Mouse (Mus musculus) liver, embryonic 11.5 days (tissue): ENCODE results near the gene Sh3bp4. TPM values are rescaled to one million over a fixed set of nuclear protein-coding genes. Genes with fewer than 3 reads are reported as not detected.

Experiments
- ATAC-seq: fragments of 200-750 bp; cut with Nextera tagmentation; replicated peaks from 2 replicates; pipeline ENCODE4 v1.8.0; 2017; ENCODE audit warnings: moderate number of reproducible peaks, mild to moderate bottlenecking, moderate TSS enrichment, moderate library complexity; ENCODE audit not compliant: low FRiP score
- DNase-seq: peaks from one replicate; pipeline ENCODE4 v3.0.0-alpha.2; 2017; ENCODE audit warnings: low spot score
- H3K27ac ChIP-seq: fragments of 300-500 bp; sonication (generic); 2 replicates; pipeline ENCODE4 v1.5.1; 2014; ENCODE audit warnings: mild to moderate bottlenecking, low read depth, low read length, control low read depth
- H3K27me3 ChIP-seq: fragments of 300-500 bp; sonication (generic); replicated peaks from 2 replicates; pipeline ENCODE4 v1.6.1; 2014; ENCODE audit warnings: low read length, mixed read lengths; ENCODE audit not compliant: control insufficient read depth, insufficient read depth
- H3K36me3 ChIP-seq: fragments of 300-500 bp; sonication (generic); 2 replicates; pipeline ENCODE4 v1.6.1; 2014; ENCODE audit warnings: mild to moderate bottlenecking, low read length, moderate library complexity, mixed read lengths; ENCODE audit not compliant: control insufficient read depth, insufficient read depth
- H3K4me1 ChIP-seq: fragments of 300-500 bp; sonication (generic); replicated peaks from 2 replicates; pipeline ENCODE4 v1.6.1; 2014; ENCODE audit warnings: low read length, mixed read lengths; ENCODE audit not compliant: control insufficient read depth, insufficient read depth
- H3K4me2 ChIP-seq: fragments of 300-500 bp; sonication (generic); 2 replicates; pipeline ENCODE4 v1.6.1; 2014; ENCODE audit warnings: mild to moderate bottlenecking, control low read depth, moderate library complexity
- H3K4me3 ChIP-seq: fragments of 300-500 bp; sonication (generic); 2 replicates; pipeline ENCODE4 v1.5.1; 2014; ENCODE audit warnings: low read depth, low read length, control low read depth
- H3K9ac ChIP-seq: fragments of 300-500 bp; sonication (generic); 2 replicates; pipeline ENCODE4 v1.6.1; 2014; ENCODE audit warnings: low read depth, low read length, control low read depth
- H3K9me3 ChIP-seq: fragments of 300-500 bp; sonication (generic); 2 replicates; pipeline ENCODE4 v1.6.1; 2016; ENCODE audit warnings: low read length, inconsistent platforms, mixed read lengths; ENCODE audit not compliant: control insufficient read depth
- WGBS: fragments of 180-500 bp; shearing (Covaris S2); extraction: QIAGEN DNeasy Blood & Tissue Kit; methylation state at CpG from one replicate; pipeline ENCODE4 v1.1.7; 2014; 5-methylcytosine and 5-hydroxymethylcytosine counted together
- polyA plus RNA-seq: library from polyadenylated mRNA; unstranded; fragments of >200 nt; fragmentation: Nextera tagmentation; extraction: Ambion mirVana; gene quantifications from 2 replicates; pipeline ENCODE4 v1.2.1, GENCODE M21; 2014

Sh3bp4 gene
- polyA plus RNA-seq, 1 experiment from 2014 or later: 4.4 TPM

DNA sequence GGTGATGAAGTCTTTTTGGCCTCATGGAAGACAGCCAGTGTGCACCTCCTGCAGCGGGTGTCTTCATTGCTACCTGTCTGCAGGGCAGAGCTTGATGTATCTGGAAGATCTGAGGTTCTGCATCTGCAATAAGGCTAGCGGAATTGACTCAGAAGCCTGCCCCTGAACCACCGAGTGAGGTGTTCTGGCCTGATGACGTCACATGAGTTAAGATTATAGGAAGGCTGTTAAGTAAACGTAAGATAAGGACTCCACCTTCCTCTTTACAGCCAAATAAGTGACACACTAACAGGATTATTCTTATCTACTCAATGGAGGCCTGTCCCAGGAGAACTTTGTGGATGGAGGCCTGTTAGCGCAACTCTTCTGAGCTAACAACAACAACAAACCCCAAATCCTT, 4.5 kb downstream of the Sh3bp4 start:
- 38% methylated on average over 6 of the region's 6 CpGs for WGBS
- Histone ChIP-seq H3K27ac (no peak overlapping the region), H3K4me2 (no peak overlapping the region), H3K4me1 (peaks cover 10% of the 10 kb centered on the region), H3K4me3 (no peak overlapping the region), H3K27me3 (peaks cover 25% of the 10 kb centered on the region), H3K36me3 (no peaks in the 10 kb centered on the region), H3K9me3 (no peaks in the 10 kb centered on the region), H3K9ac (no peak overlapping the region)
- no peak for DNase-seq
- ATAC-seq: no peak

- DNase-seq (no peak), ATAC-seq (no peak)
These were observed 4.9 kb downstream of the Sh3bp4 start for GRCm38 (mm10) chr1:89075120-89075519.

GRCm38 (mm10) chr1:89076777-89077176, 6.6 kb downstream of the Sh3bp4 start:
- H3K9ac ChIP-seq: no peak overlapping the region
- no peak overlapping the region for H3K27ac ChIP-seq
- no peak overlapping the region for H3K4me2 ChIP-seq
- no peaks in the 10 kb centered on the region for H3K36me3 ChIP-seq
- peaks cover 3% of the 10 kb centered on the region for H3K4me1 ChIP-seq
- peaks cover 12% of the 10 kb centered on the region for H3K27me3 ChIP-seq
- H3K9me3 ChIP-seq: no peaks in the 10 kb centered on the region
- no peak for ATAC-seq
- H3K4me3 ChIP-seq: no peak overlapping the region
- no peak for DNase-seq
- 84% methylated on average over 9 of the region's 9 CpGs for WGBS

More at GRCm38 (mm10) chr1:89075120-89075519, 4.9 kb downstream of the Sh3bp4 start:
- H3K27ac ChIP-seq: no peak overlapping the region
- no peak overlapping the region for H3K4me3 ChIP-seq
- H3K27me3 ChIP-seq: peaks cover 25% of the 10 kb centered on the region
- no peak overlapping the region for H3K9ac ChIP-seq
- no peaks in the 10 kb centered on the region for H3K9me3 ChIP-seq
- WGBS: 57% methylated on average over 8 of the region's 8 CpGs
- peaks cover 9% of the 10 kb centered on the region for H3K4me1 ChIP-seq
- H3K4me2 ChIP-seq: no peak overlapping the region
- H3K36me3 ChIP-seq: no peaks in the 10 kb centered on the region

GRCm38 (mm10) chr1:89078240-89078639, 8.0 kb downstream of the Sh3bp4 start:
- ATAC-seq: no peak
- H3K4me2 ChIP-seq: no peak overlapping the region
- H3K9ac ChIP-seq: no peak overlapping the region
- H3K27ac ChIP-seq: no peak overlapping the region
- no peak for DNase-seq
- H3K4me1 ChIP-seq: no peaks in the 10 kb centered on the region
- H3K4me3 ChIP-seq: no peak overlapping the region
- WGBS: 73% methylated on average over 2 of the region's 2 CpGs
- no peaks in the 10 kb centered on the region for H3K36me3 ChIP-seq
- no peaks in the 10 kb centered on the region for H3K9me3 ChIP-seq
- peaks cover 5% of the 10 kb centered on the region for H3K27me3 ChIP-seq

GRCm38 (mm10) chr1:89078730-89079129, 8.5 kb downstream of the Sh3bp4 start:
- Histone ChIP-seq H3K27ac (no peak overlapping the region), H3K4me2 (no peak overlapping the region)
- WGBS: 45% methylated on average over 9 of the region's 9 CpGs

GRCm38 (mm10) chr1:89079239-89079638, 9.0 kb downstream of the Sh3bp4 start:
- DNase-seq: no peak
- no peak for ATAC-seq
- Histone ChIP-seq H3K27ac (no peak overlapping the region), H3K4me3 (no peak overlapping the region), H3K36me3 (no peaks in the 10 kb centered on the region), H3K9ac (no peak overlapping the region), H3K27me3 (peaks cover 2% of the 10 kb centered on the region; the same call in 1 of the 2 replicates), H3K9me3 (no peaks in the 10 kb centered on the region), H3K4me1 (no peaks in the 10 kb centered on the region), H3K4me2 (no peak overlapping the region)
- WGBS: 55% methylated on average over 2 of the region's 2 CpGs

More at GRCm38 (mm10) chr1:89078730-89079129, 8.5 kb downstream of the Sh3bp4 start:
- ATAC-seq: no peak
- no peak for DNase-seq
- H3K4me1 ChIP-seq: no peaks in the 10 kb centered on the region
- no peaks in the 10 kb centered on the region for H3K9me3 ChIP-seq
- H3K9ac ChIP-seq: no peak overlapping the region
- H3K27me3 ChIP-seq: peaks cover 2% of the 10 kb centered on the region; the same call in 1 of the 2 replicates
- no peak overlapping the region for H3K4me3 ChIP-seq
- H3K36me3 ChIP-seq: no peaks in the 10 kb centered on the region

DNA sequence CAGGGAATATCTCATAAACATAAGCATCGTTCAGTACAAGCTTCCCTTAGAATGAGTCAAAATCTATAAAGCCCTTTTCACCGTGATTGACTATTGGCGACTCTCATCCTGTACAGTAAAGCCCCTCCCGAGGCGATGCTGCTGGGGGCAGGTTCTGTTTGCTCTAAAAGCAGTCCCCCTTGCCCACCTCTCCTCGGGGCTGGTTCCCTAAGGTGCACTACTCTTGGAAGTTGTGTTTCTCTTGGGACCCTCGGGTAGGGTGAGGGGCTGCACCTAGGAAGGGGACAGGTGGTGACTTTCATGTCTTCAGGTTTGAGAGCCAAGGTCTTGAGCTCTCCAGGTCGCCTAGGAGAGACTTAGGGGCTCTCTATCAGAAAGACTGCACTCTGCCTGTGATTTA, 10.2 kb downstream of the Sh3bp4 start:
- peaks cover 2% of the 10 kb centered on the region; the same call in 1 of the 2 replicates for H3K27me3 ChIP-seq
- no peak overlapping the region for H3K9ac ChIP-seq
- no peaks in the 10 kb centered on the region for H3K36me3 ChIP-seq
- DNase-seq: no peak
- no peak for ATAC-seq
- H3K4me3 ChIP-seq: no peak overlapping the region
- 75% methylated on average over 8 of the region's 8 CpGs for WGBS
- H3K27ac ChIP-seq: no peak overlapping the region
- no peaks in the 10 kb centered on the region for H3K4me1 ChIP-seq
- no peaks in the 10 kb centered on the region for H3K9me3 ChIP-seq
- no peak overlapping the region for H3K4me2 ChIP-seq

GRCm38 (mm10) chr1:89080795-89081194, 10.6 kb downstream of the Sh3bp4 start:
- DNase-seq (no peak), ATAC-seq (no peak)
- Histone ChIP-seq H3K4me1 (no peaks in the 10 kb centered on the region), H3K36me3 (no peaks in the 10 kb centered on the region), H3K9me3 (no peaks in the 10 kb centered on the region), H3K4me2 (no peak overlapping the region), H3K27me3 (peaks cover 2% of the 10 kb centered on the region; the same call in 1 of the 2 replicates), H3K4me3 (no peak overlapping the region), H3K9ac (no peak overlapping the region), H3K27ac (no peak overlapping the region)
- 78% methylated on average over 5 of the region's 5 CpGs for WGBS

DNA sequence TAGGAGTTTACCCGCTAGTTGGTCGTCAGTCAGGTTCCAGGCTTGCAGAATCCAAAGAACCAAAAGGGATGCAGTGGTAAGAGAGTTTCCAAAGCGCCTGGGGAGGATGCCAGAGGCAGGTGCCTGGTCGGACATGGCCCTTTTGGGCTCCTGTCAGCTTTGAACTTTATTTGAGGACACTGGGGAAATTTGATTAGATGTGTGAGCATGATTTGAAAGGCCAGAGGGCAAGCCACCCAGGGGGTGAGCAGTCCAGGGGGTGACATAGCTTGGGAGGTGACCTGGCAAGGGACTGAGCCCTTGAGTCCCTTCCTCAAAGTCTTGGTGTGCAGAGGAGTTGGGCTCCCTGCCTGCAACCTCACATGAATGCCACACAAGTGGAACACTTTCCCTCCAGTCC, 11.2 kb downstream of the Sh3bp4 start:
- Histone ChIP-seq H3K9ac (no peak overlapping the region), H3K4me3 (no peak overlapping the region), H3K36me3 (no peaks in the 10 kb centered on the region), H3K27me3 (peaks cover 2% of the 10 kb centered on the region; the same call in 1 of the 2 replicates), H3K27ac (no peak overlapping the region), H3K4me2 (no peak overlapping the region), H3K9me3 (no peaks in the 10 kb centered on the region), H3K4me1 (no peaks in the 10 kb centered on the region)
- ATAC-seq (no peak), DNase-seq (no peak)
- WGBS: 76% methylated on average over 4 of the region's 4 CpGs
